Mouse (Mus musculus): ENCODE results near the gene Nbea. TPM values are rescaled to one million over a fixed set of nuclear protein-coding genes. Genes with fewer than 3 reads are reported as not detected.

Nbea gene
- polyA plus RNA-seq, 1 experiment from 2014 or later, result 6.4 TPM

GRCm38 (mm10) chr3:55818082-55818481 is 365.4 kb downstream of the Nbea start:
- 81% methylated on average over 2 of the region's 2 CpGs for WGBS

GRCm38 (mm10) chr3:55816638-55817375 is 366.7 kb downstream of the Nbea start:
- H3K27me3 ChIP-seq (ENCODE audit: insufficient read depth, low read length), result no peaks in the 10 kb centered on the region
- H3K4me3 ChIP-seq (ENCODE audit: low read length), result no peak overlapping the region
- no peaks in the 10 kb centered on the region for H3K9me3 ChIP-seq (ENCODE audit: low read length)
- H3K27ac ChIP-seq (ENCODE audit: low read length), result no peak overlapping the region
- no peak overlapping the region for H3K4me2 ChIP-seq (replicated peaks; ENCODE audit: low read depth, low read length)
- H3K9ac ChIP-seq (replicated peaks; ENCODE audit: low read length), result no peak overlapping the region
- H3K4me1 ChIP-seq (ENCODE audit: insufficient read depth, low read length), result no peaks in the 10 kb centered on the region
- WGBS, result 64% methylated on average over 6 of the region's 6 CpGs
- no peak for ATAC-seq (ENCODE audit: low FRiP score, low TSS enrichment)
- no peaks in the 10 kb centered on the region; the same call in 1 of the 2 replicates for H3K36me3 ChIP-seq (ENCODE audit: insufficient read depth, low read length)

More at GRCm38 (mm10) chr3:55818082-55818481, 365.4 kb downstream of the Nbea start:
- Histone ChIP-seq H3K4me1 (ENCODE audit: insufficient read depth, low read length) (no peaks in the 10 kb centered on the region), H3K27ac (ENCODE audit: low read length) (no peak overlapping the region), H3K9me3 (ENCODE audit: low read length) (no peaks in the 10 kb centered on the region), H3K4me3 (ENCODE audit: low read length) (no peak overlapping the region), H3K36me3 (ENCODE audit: insufficient read depth, low read length) (no peaks in the 10 kb centered on the region; the same call in 1 of the 2 replicates), H3K9ac (replicated peaks; ENCODE audit: low read length) (no peak overlapping the region), H3K4me2 (replicated peaks; ENCODE audit: low read depth, low read length) (no peak overlapping the region), H3K27me3 (ENCODE audit: insufficient read depth, low read length) (no peaks in the 10 kb centered on the region)
- no peak for ATAC-seq (ENCODE audit: low FRiP score, low TSS enrichment)

GRCm38 (mm10) chr3:55816096-55816495 is 367.4 kb downstream of the Nbea start:
- no peak for ATAC-seq (ENCODE audit: low FRiP score, low TSS enrichment)
- H3K36me3 ChIP-seq (ENCODE audit: insufficient read depth, low read length), result no peaks in the 10 kb centered on the region; the same call in 1 of the 2 replicates
- 69% methylated on average over 5 of the region's 5 CpGs for WGBS
- H3K4me3 ChIP-seq (ENCODE audit: low read length), result no peak overlapping the region
- H3K9ac ChIP-seq (replicated peaks; ENCODE audit: low read length), result no peak overlapping the region
- H3K4me2 ChIP-seq (replicated peaks; ENCODE audit: low read depth, low read length), result no peak overlapping the region
- no peaks in the 10 kb centered on the region for H3K4me1 ChIP-seq (ENCODE audit: insufficient read depth, low read length)
- H3K27ac ChIP-seq (ENCODE audit: low read length), result no peak overlapping the region
- no peaks in the 10 kb centered on the region for H3K9me3 ChIP-seq (ENCODE audit: low read length)
- H3K27me3 ChIP-seq (ENCODE audit: insufficient read depth, low read length), result no peaks in the 10 kb centered on the region

- Histone ChIP-seq H3K27me3 (ENCODE audit: insufficient read depth, low read length) (no peaks in the 10 kb centered on the region), H3K27ac (ENCODE audit: low read length) (no peak overlapping the region), H3K4me2 (replicated peaks; ENCODE audit: low read depth, low read length) (no peak overlapping the region), H3K4me3 (ENCODE audit: low read length) (no peak overlapping the region), H3K36me3 (ENCODE audit: insufficient read depth, low read length) (no peaks in the 10 kb centered on the region), H3K9me3 (ENCODE audit: low read length) (no peaks in the 10 kb centered on the region), H3K9ac (replicated peaks; ENCODE audit: low read length) (no peak overlapping the region), H3K4me1 (ENCODE audit: insufficient read depth, low read length) (no peaks in the 10 kb centered on the region)
- no peak for ATAC-seq (ENCODE audit: low FRiP score, low TSS enrichment)
- WGBS, result 51% methylated on average over 5 of the region's 5 CpGs
Observed at GRCm38 (mm10) chr3:55814993-55815625, 368.4 kb downstream of the Nbea start.

- peaks cover 3% of the 10 kb centered on the region; the same call in 1 of the 2 replicates for H3K4me1 ChIP-seq (ENCODE audit: insufficient read depth, low read length)
- H3K9ac ChIP-seq (replicated peaks; ENCODE audit: low read length), result no peak overlapping the region
- H3K4me3 ChIP-seq (ENCODE audit: low read length), result no peak overlapping the region
- no peaks in the 10 kb centered on the region for H3K27me3 ChIP-seq (ENCODE audit: insufficient read depth, low read length)
- ATAC-seq (ENCODE audit: low FRiP score, low TSS enrichment), result no peak
- WGBS, result 76% methylated on average over 2 of the region's 2 CpGs
- no peak overlapping the region for H3K4me2 ChIP-seq (replicated peaks; ENCODE audit: low read depth, low read length)
- H3K36me3 ChIP-seq (ENCODE audit: insufficient read depth, low read length), result no peaks in the 10 kb centered on the region
- no peaks in the 10 kb centered on the region for H3K9me3 ChIP-seq (ENCODE audit: low read length)
- no peak overlapping the region for H3K27ac ChIP-seq (ENCODE audit: low read length)
Observed at GRCm38 (mm10) chr3:55794768-55795167, 388.7 kb downstream of the Nbea start.

GRCm38 (mm10) chr3:55793842-55794575 is 389.5 kb downstream of the Nbea start:
- no peak; the same call in 1 of the 2 replicates for ATAC-seq (ENCODE audit: low FRiP score, low TSS enrichment)
- Histone ChIP-seq H3K9ac (replicated peaks; ENCODE audit: low read length) (no peak overlapping the region), H3K27ac (ENCODE audit: low read length) (no peak overlapping the region), H3K27me3 (ENCODE audit: insufficient read depth, low read length) (peaks cover 3% of the 10 kb centered on the region; the same call in 1 of the 2 replicates), H3K4me1 (ENCODE audit: insufficient read depth, low read length) (peaks cover 3% of the 10 kb centered on the region; the same call in 1 of the 2 replicates), H3K9me3 (ENCODE audit: low read length) (no peaks in the 10 kb centered on the region), H3K36me3 (ENCODE audit: insufficient read depth, low read length) (no peaks in the 10 kb centered on the region), H3K4me2 (replicated peaks; ENCODE audit: low read depth, low read length) (no peak overlapping the region), H3K4me3 (ENCODE audit: low read length) (no peak overlapping the region)
- 46% methylated on average over 7 of the region's 7 CpGs for WGBS

- Histone ChIP-seq H3K27ac (ENCODE audit: low read length) (no peak overlapping the region), H3K4me3 (ENCODE audit: low read length) (no peak overlapping the region)
- WGBS, result 71% methylated on average over 5 of the region's 5 CpGs
Observed at GRCm38 (mm10) chr3:55792251-55792650, 391.2 kb downstream of the Nbea start.

GRCm38 (mm10) chr3:55790609-55791008 is 392.9 kb downstream of the Nbea start:
- Histone ChIP-seq H3K27me3 (ENCODE audit: insufficient read depth, low read length) (peaks cover 21% of the 10 kb centered on the region), H3K4me2 (replicated peaks; ENCODE audit: low read depth, low read length) (no peak overlapping the region), H3K9me3 (ENCODE audit: low read length) (no peaks in the 10 kb centered on the region), H3K36me3 (ENCODE audit: insufficient read depth, low read length) (no peaks in the 10 kb centered on the region), H3K9ac (replicated peaks; ENCODE audit: low read length) (no peak overlapping the region), H3K27ac (ENCODE audit: low read length) (no peak overlapping the region), H3K4me3 (ENCODE audit: low read length) (no peak overlapping the region), H3K4me1 (ENCODE audit: insufficient read depth, low read length) (peaks cover 7% of the 10 kb centered on the region; the same call in 1 of the 2 replicates)
- WGBS, result 89% methylated on average over 4 of the region's 4 CpGs
- ATAC-seq (ENCODE audit: low FRiP score, low TSS enrichment), result no peak

More at GRCm38 (mm10) chr3:55792251-55792650, 391.2 kb downstream of the Nbea start:
- Histone ChIP-seq H3K4me1 (ENCODE audit: insufficient read depth, low read length) (peaks cover 6% of the 10 kb centered on the region; the same call in 1 of the 2 replicates), H3K9me3 (ENCODE audit: low read length) (no peaks in the 10 kb centered on the region), H3K9ac (replicated peaks; ENCODE audit: low read length) (no peak overlapping the region), H3K36me3 (ENCODE audit: insufficient read depth, low read length) (no peaks in the 10 kb centered on the region), H3K27me3 (ENCODE audit: insufficient read depth, low read length) (peaks cover 7% of the 10 kb centered on the region; the same call in 1 of the 2 replicates), H3K4me2 (replicated peaks; ENCODE audit: low read depth, low read length) (no peak overlapping the region)
- ATAC-seq (ENCODE audit: low FRiP score, low TSS enrichment), result no peak

GRCm38 (mm10) chr3:55789856-55790255 is 393.6 kb downstream of the Nbea start:
- Histone ChIP-seq H3K9me3 (ENCODE audit: low read length) (no peaks in the 10 kb centered on the region), H3K4me1 (ENCODE audit: insufficient read depth, low read length) (peaks cover 7% of the 10 kb centered on the region; the same call in 1 of the 2 replicates), H3K27me3 (ENCODE audit: insufficient read depth, low read length) (peaks cover 25% of the 10 kb centered on the region), H3K9ac (replicated peaks; ENCODE audit: low read length) (no peak overlapping the region), H3K4me3 (ENCODE audit: low read length) (no peak overlapping the region), H3K4me2 (replicated peaks; ENCODE audit: low read depth, low read length) (no peak overlapping the region), H3K36me3 (ENCODE audit: insufficient read depth, low read length) (no peaks in the 10 kb centered on the region), H3K27ac (ENCODE audit: low read length) (no peak overlapping the region)
- ATAC-seq (ENCODE audit: low FRiP score, low TSS enrichment), result no peak
- 63% methylated on average over 2 of the region's 2 CpGs for WGBS

Data from kidney, embryonic 16.5 days (tissue).